Mouse (Mus musculus): ENCODE measurements around the gene Ppa2. TPM values are rescaled to one million over a fixed set of nuclear protein-coding genes. Genes with fewer than 3 reads are reported as not detected.

Gene Ppa2
- total and polyA plus RNA-seq, 2 experiments from 2014 or later, result 46.9 to 146 TPM

DNA sequence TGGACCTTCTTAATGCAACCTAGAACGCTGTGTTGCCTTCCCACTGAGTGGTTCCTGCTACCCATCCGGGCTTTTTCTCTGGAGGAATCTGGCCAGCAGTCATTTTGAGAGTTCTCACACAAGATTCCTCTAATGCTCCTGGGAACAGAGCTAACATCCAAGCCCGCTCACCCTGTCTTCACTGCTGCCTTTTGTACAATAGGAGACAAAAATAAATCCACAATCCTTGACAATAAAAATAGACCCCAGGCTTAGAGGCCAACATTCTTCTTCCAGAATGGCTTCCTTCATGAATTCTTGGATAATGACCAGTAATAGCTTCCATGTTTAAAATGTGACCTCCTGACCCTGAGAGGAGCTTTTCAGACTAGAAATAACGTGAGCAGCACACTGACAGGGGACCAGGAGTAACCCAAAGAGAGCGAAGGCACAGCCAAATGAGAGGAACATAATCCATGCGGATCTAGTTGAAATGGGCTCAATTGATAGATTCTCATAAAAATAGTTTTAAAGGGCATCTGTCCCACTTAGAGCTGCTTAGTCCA, 74.3 kb downstream of the Ppa2 start:
- WGBS, result 44% methylated on average over 6 of the region's 6 CpGs
- DNase-seq (ENCODE audit: low spot score), result peak; percentile 11

DNA sequence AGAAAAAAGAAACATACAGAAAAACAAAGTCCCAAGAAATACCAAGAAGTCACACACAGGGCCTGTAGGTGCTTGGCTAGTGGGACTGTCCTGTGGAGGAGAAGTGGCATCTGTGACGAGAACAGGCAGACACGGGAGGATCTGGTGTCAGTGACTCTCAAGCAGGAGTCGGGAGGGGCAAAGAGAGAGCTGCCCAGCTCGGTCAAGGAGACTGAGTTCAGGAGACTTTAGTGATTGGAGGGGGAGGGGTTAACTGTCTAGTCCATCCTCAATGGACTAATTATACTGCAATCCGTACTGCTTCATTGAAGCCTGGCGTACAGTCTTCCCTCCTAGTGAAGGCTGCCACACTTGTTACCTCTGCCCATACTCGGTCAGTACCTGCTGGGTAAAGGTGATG, 77.4 kb downstream of the Ppa2 start:
- Histone ChIP-seq H3K36me3 (replicated peaks; ENCODE audit: control insufficient read depth, insufficient read depth, low read length) (no peaks in the 10 kb centered on the region), H3K9ac (replicated peaks; ENCODE audit: low read depth, low read length) (no peak overlapping the region), H3K27me3 (ENCODE audit: control insufficient read depth, insufficient read depth, low read length) (no peaks in the 10 kb centered on the region), H3K4me1 (ENCODE audit: control insufficient read depth, insufficient read depth) (peaks cover 9% of the 10 kb centered on the region; the same call in 1 of the 2 replicates), H3K4me3 (ENCODE audit: low read depth, low read length) (no peak overlapping the region), H3K9me3 (replicated peaks; ENCODE audit: control insufficient read depth, low read length) (0 out of 2 replicates have a peak, but pooled peaks cover 3% of the 10 kb centered on the region), H3K4me2 (ENCODE audit: low read depth, low read length) (no peak overlapping the region), H3K27ac (ENCODE audit: low read depth) (no peak overlapping the region)
- no peak for TF ChIP-seq CTCF (IDR thresholded peaks at IDR 0.05; ENCODE audit: low read depth)
- no peak for TF ChIP-seq EP300 (IDR thresholded peaks at IDR 0.05; ENCODE audit: low read depth)
- no peak for DNase-seq (ENCODE audit: low spot score)
- ATAC-seq (ENCODE audit: insufficient read depth, low read depth), result no peak
- 72% methylated on average over 7 of the region's 7 CpGs for WGBS

More for the DNA sequence above, 74.3 kb downstream of the Ppa2 start:
- H3K9ac ChIP-seq (replicated peaks; ENCODE audit: low read depth, low read length), result no peak overlapping the region
- no peak overlapping the region for H3K4me2 ChIP-seq (ENCODE audit: low read depth, low read length)
- no peak for ATAC-seq (ENCODE audit: insufficient read depth, low read depth)
- no peak overlapping the region for H3K4me3 ChIP-seq (ENCODE audit: low read depth, low read length)
- H3K27ac ChIP-seq (ENCODE audit: low read depth), result peak overlapping the region; percentile 13; the same call in 1 of the 2 replicates
- H3K36me3 ChIP-seq (replicated peaks; ENCODE audit: control insufficient read depth, insufficient read depth, low read length), result peaks cover 2% of the 10 kb centered on the region; the same call in 1 of the 2 replicates
- 0 out of 2 replicates have a peak, but pooled peaks cover under 1% of the 10 kb centered on the region for H3K9me3 ChIP-seq (replicated peaks; ENCODE audit: control insufficient read depth, low read length)
- TF ChIP-seq EP300 (IDR thresholded peaks at IDR 0.05; ENCODE audit: low read depth) (no peak), CTCF (IDR thresholded peaks at IDR 0.05; ENCODE audit: low read depth) (no peak)
- H3K27me3 ChIP-seq (ENCODE audit: control insufficient read depth, insufficient read depth, low read length), result no peaks in the 10 kb centered on the region
- peaks cover 9% of the 10 kb centered on the region; the same call in 1 of the 2 replicates for H3K4me1 ChIP-seq (ENCODE audit: control insufficient read depth, insufficient read depth)

DNA sequence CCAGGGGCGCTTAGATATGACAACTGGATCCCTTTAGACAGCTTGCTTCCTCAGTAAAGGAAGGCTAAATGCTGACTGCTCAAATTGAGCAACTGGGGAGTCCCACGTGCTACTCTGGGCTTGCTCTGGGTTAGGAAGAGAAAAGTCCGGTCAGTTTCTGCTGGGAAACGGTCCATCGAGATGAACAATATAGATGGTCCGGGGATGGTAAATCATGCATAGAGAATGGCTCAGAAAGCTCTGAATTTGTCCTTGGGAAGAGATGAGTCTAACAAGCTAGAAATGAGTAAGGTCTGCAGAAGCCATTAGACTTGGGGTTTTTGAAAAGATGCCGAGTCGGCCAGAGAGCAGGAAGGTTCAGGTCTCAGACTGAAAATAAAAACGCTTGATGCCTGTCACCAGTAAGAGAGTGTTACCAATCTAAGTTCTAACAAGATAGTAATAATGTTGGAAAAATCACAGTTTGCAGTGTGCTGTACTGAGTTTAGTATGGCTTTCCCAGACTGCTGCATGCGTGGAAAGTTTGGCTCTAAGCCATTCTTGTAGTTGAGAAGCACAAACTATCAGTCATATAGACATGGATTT, 80.0 kb downstream of the Ppa2 start:
- no peak overlapping the region for H3K9ac ChIP-seq (replicated peaks; ENCODE audit: low read depth, low read length)
- H3K4me2 ChIP-seq (ENCODE audit: low read depth, low read length), result no peak overlapping the region
- no peak overlapping the region for H3K27ac ChIP-seq (ENCODE audit: low read depth)
- H3K27me3 ChIP-seq (ENCODE audit: control insufficient read depth, insufficient read depth, low read length), result no peaks in the 10 kb centered on the region
- no peak overlapping the region for H3K4me3 ChIP-seq (ENCODE audit: low read depth, low read length)
- 79% methylated on average over 10 of the region's 10 CpGs for WGBS
- ATAC-seq (ENCODE audit: insufficient read depth, low read depth) (no peak), DNase-seq (ENCODE audit: low spot score) (no peak)
- H3K36me3 ChIP-seq (replicated peaks; ENCODE audit: control insufficient read depth, insufficient read depth, low read length), result no peaks in the 10 kb centered on the region
- H3K4me1 ChIP-seq (ENCODE audit: control insufficient read depth, insufficient read depth), result no peaks in the 10 kb centered on the region
- 0 out of 2 replicates have a peak, but pooled peaks cover 3% of the 10 kb centered on the region for H3K9me3 ChIP-seq (replicated peaks; ENCODE audit: control insufficient read depth, low read length)
- TF ChIP-seq EP300 (IDR thresholded peaks at IDR 0.05; ENCODE audit: low read depth) (no peak), CTCF (IDR thresholded peaks at IDR 0.05; ENCODE audit: low read depth) (no peak)

DNA sequence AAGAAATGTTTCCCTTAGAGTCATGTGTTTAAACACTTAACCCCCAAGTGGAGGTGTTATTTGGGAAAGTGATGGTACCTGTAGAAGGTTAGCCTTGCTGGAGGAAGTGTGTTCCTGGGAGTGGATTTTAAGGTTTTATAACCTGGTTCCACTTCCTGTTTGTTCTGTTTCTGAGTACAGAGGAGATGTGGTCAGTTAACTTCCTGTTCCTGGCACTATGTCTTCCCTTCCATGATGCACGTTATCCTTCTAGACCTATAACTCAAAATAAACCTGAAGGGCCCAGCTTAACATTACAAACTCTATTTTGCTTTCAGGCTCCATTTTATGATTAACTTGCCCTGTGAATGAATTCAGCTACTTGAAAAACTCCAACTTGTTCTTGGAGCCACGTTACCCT, 84.6 kb downstream of the Ppa2 start:
- WGBS, result 62% methylated on average over 2 of the region's 2 CpGs
- Histone ChIP-seq H3K36me3 (replicated peaks; ENCODE audit: control insufficient read depth, insufficient read depth, low read length) (no peaks in the 10 kb centered on the region), H3K27me3 (ENCODE audit: control insufficient read depth, insufficient read depth, low read length) (no peaks in the 10 kb centered on the region), H3K9me3 (replicated peaks; ENCODE audit: control insufficient read depth, low read length) (0 out of 2 replicates have a peak, but pooled peaks cover 3% of the 10 kb centered on the region), H3K4me3 (ENCODE audit: low read depth, low read length) (no peak overlapping the region), H3K4me1 (ENCODE audit: control insufficient read depth, insufficient read depth) (no peaks in the 10 kb centered on the region), H3K9ac (replicated peaks; ENCODE audit: low read depth, low read length) (no peak overlapping the region), H3K27ac (ENCODE audit: low read depth) (no peak overlapping the region), H3K4me2 (ENCODE audit: low read depth, low read length) (no peak overlapping the region)
- DNase-seq (ENCODE audit: low spot score) (no peak), ATAC-seq (ENCODE audit: insufficient read depth, low read depth) (no peak)
- TF ChIP-seq EP300 (IDR thresholded peaks at IDR 0.05; ENCODE audit: low read depth) (no peak), CTCF (IDR thresholded peaks at IDR 0.05; ENCODE audit: low read depth) (no peak)

DNA sequence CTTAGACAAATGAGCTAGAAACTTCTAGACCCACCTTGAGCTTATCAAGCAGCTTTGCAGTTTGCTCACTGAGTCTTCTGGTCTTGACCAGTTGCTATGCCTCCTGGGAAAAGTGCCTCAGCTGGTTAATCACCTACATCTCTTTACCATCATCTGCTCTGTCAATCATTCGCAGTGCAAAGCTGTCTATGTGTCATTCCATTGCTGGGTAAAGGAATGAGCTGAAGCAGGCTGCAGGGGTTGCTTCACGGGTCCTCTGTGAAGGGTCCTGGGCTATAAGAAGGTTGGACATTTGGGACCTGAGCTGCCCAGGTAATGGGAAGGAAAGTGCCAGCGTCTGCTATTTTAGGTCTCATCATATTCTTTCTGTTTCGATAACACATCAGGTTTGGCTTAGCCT, 93.9 kb downstream of the Ppa2 start:
- Histone ChIP-seq H3K36me3 (replicated peaks; ENCODE audit: control insufficient read depth, insufficient read depth, low read length) (no peaks in the 10 kb centered on the region), H3K9me3 (replicated peaks; ENCODE audit: control insufficient read depth, low read length) (no peaks in the 10 kb centered on the region), H3K4me2 (ENCODE audit: low read depth, low read length) (no peak overlapping the region), H3K27ac (ENCODE audit: low read depth) (no peak overlapping the region), H3K9ac (replicated peaks; ENCODE audit: low read depth, low read length) (no peak overlapping the region), H3K4me3 (ENCODE audit: low read depth, low read length) (no peak overlapping the region), H3K27me3 (ENCODE audit: control insufficient read depth, insufficient read depth, low read length) (no peaks in the 10 kb centered on the region), H3K4me1 (ENCODE audit: control insufficient read depth, insufficient read depth) (no peaks in the 10 kb centered on the region)
- no peak for DNase-seq (ENCODE audit: low spot score)
- no peak for ATAC-seq (ENCODE audit: insufficient read depth, low read depth)
- 73% methylated on average over 4 of the region's 4 CpGs for WGBS
- TF ChIP-seq CTCF (IDR thresholded peaks at IDR 0.05; ENCODE audit: low read depth) (no peak), EP300 (IDR thresholded peaks at IDR 0.05; ENCODE audit: low read depth) (no peak)

Data from heart, postnatal 0 days (tissue).